Mouse (Mus musculus): ENCODE measurements at regions not wholly inside any gene's neighbourhood (a gene's known extent, or its start where the extent isn't known, plus 50 kb on each side); places are given as distances from the start of the nearest gene placed in this dataset.

DNA sequence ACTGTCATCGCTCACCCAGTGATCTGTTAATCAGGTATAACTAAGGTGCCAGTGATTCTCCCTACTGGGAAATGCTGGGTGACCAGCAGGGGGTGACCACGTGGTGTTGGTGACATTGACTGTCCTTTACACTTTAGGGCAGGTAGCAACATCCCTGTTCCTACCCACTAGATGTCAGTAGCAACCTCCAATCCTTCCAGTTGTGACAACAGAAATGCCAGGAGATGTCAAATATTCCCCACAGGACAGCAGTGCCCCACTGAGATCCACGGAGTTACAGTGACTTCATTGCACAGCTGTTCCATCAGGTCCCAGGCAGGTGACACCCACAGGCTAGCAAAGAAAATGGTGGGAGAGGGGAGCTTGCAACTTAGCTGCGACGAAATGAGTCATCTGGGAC, 176.0 kb downstream of the 1810013L24Rik start:
- no peak overlapping the region for H3K4me2 ChIP-seq
- no peak overlapping the region for H3K27ac ChIP-seq (ENCODE audit: low read depth, low read length)
- 0 out of 2 replicates have a peak, but pooled peaks cover 3% of the 10 kb centered on the region for H3K27me3 ChIP-seq (ENCODE audit: control insufficient read depth, insufficient read depth, low read length)
- ATAC-seq (replicated peaks; ENCODE audit: insufficient number of reproducible peaks, low FRiP score, low TSS enrichment), result no peak
- H3K4me1 ChIP-seq (ENCODE audit: control insufficient read depth, insufficient read depth, low read length), result no peaks in the 10 kb centered on the region
- WGBS (ENCODE audit: insufficient replicate concordance), result 30% methylated on average over 5 of the region's 5 CpGs
- H3K36me3 ChIP-seq (ENCODE audit: control insufficient read depth, insufficient read depth, low read length), result no peaks in the 10 kb centered on the region
- H3K9ac ChIP-seq (ENCODE audit: low read depth, low read length), result no peak overlapping the region
- H3K9me3 ChIP-seq (replicated peaks; ENCODE audit: control insufficient read depth, low read length), result no peaks in the 10 kb centered on the region
- no peak overlapping the region for H3K4me3 ChIP-seq (ENCODE audit: low read depth, low read length)

DNA sequence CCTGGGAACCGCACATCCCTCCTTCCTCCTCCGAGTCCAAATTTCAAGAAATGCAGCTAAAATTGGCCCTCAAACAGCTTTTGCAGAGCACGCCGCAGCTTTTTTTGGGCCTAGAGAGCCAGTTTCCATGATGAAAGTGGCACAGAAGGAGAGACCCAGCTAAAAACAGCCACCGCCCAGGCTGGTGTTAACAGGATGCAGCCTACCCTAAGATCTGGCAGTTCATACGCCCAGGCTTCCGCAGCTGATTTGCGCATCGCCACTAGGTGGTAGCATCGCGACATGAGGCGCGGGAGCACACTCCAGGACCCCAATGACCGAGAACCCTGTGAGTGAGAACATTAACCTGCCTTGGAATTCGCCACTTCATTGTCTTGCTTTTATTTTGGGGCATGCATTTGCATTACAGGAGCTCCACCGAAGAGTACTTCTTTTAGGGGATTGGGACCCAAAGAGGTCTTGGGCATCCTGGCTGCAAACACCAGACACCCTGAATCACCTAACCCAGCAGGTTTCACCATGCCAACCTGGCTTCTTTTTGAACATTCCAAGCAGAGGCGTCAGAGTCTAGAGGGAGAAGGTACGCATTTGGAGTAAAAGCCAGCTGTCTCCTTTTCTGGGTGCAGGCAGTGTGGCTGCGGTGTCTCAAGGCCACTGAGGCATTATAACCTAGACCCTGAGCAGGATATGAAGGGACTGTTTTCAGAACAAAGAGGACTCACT, 179.6 kb downstream of the 1810013L24Rik start:
- H3K9ac ChIP-seq (ENCODE audit: low read depth, low read length), result no peak overlapping the region
- H3K4me1 ChIP-seq (ENCODE audit: control insufficient read depth, insufficient read depth, low read length), result no peaks in the 10 kb centered on the region
- H3K36me3 ChIP-seq (ENCODE audit: control insufficient read depth, insufficient read depth, low read length), result no peaks in the 10 kb centered on the region
- 0 out of 2 replicates have a peak, but pooled peaks cover 3% of the 10 kb centered on the region for H3K27me3 ChIP-seq (ENCODE audit: control insufficient read depth, insufficient read depth, low read length)
- no peak overlapping the region for H3K27ac ChIP-seq (ENCODE audit: low read depth, low read length)
- H3K4me2 ChIP-seq, result no peak overlapping the region
- no peak overlapping the region for H3K4me3 ChIP-seq (ENCODE audit: low read depth, low read length)
- 17% methylated on average over 19 of the region's 19 CpGs for WGBS (ENCODE audit: insufficient replicate concordance)
- no peaks in the 10 kb centered on the region for H3K9me3 ChIP-seq (replicated peaks; ENCODE audit: control insufficient read depth, low read length)
- ATAC-seq (replicated peaks; ENCODE audit: insufficient number of reproducible peaks, low FRiP score, low TSS enrichment), result peak; percentile 59; the same call in 1 of the 2 replicates

DNA sequence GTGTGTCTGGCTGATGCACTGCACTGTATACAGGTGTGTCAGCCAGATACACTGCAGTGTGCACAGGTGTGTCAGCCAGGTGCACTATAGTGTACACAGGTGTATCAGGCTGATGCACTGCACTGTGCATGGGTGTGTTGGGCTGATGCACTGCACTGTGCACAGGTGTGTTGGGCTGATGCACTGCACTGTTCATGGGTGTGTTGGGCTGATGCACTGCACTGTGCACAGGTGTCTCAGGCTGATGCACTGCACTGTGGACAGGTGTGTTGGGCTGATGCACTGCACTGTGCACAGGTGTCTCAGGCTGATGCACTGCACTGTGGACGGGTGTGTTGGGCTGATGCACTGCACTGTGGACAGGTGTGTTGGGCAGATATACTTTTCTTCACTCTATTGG, 181.2 kb downstream of the 1810013L24Rik start:
- H3K4me1 ChIP-seq (ENCODE audit: control insufficient read depth, insufficient read depth, low read length), result no peaks in the 10 kb centered on the region
- no peak overlapping the region for H3K4me2 ChIP-seq
- H3K27ac ChIP-seq (ENCODE audit: low read depth, low read length), result no peak overlapping the region
- ATAC-seq (replicated peaks; ENCODE audit: insufficient number of reproducible peaks, low FRiP score, low TSS enrichment), result no peak
- H3K9me3 ChIP-seq (replicated peaks; ENCODE audit: control insufficient read depth, low read length), result no peaks in the 10 kb centered on the region
- H3K27me3 ChIP-seq (ENCODE audit: control insufficient read depth, insufficient read depth, low read length), result 0 out of 2 replicates have a peak, but pooled peaks cover 3% of the 10 kb centered on the region
- no peaks in the 10 kb centered on the region for H3K36me3 ChIP-seq (ENCODE audit: control insufficient read depth, insufficient read depth, low read length)
- 57% methylated on average over 1 of the region's 1 CpGs for WGBS (ENCODE audit: insufficient replicate concordance)
- H3K4me3 ChIP-seq (ENCODE audit: low read depth, low read length), result no peak overlapping the region
- H3K9ac ChIP-seq (ENCODE audit: low read depth, low read length), result no peak overlapping the region

DNA sequence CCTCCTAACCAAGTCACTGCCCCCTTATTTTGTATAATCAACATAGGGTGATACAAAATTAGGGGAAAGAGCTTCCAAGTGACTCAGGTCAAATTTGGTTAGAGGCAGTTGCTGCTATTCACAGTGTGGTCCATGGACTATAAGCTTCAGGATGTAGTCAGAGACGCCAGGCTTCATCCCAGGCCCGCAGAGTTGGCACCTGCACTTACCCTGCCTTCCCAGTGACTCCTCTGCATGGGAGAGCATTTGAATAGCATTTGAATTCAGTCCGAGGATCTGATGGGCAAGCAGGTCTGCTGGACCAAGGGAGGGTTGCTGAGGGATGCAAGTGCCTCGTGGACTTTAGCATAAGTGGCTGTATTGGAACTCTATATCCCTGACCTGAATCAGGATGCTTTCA, 181.8 kb downstream of the 1810013L24Rik start:
- no peak overlapping the region for H3K4me2 ChIP-seq
- no peaks in the 10 kb centered on the region for H3K4me1 ChIP-seq (ENCODE audit: control insufficient read depth, insufficient read depth, low read length)
- no peaks in the 10 kb centered on the region for H3K9me3 ChIP-seq (replicated peaks; ENCODE audit: control insufficient read depth, low read length)
- WGBS (ENCODE audit: insufficient replicate concordance), result 66% methylated on average over 4 of the region's 4 CpGs
- ATAC-seq (replicated peaks; ENCODE audit: insufficient number of reproducible peaks, low FRiP score, low TSS enrichment), result no peak
- H3K9ac ChIP-seq (ENCODE audit: low read depth, low read length), result no peak overlapping the region
- H3K4me3 ChIP-seq (ENCODE audit: low read depth, low read length), result no peak overlapping the region
- H3K27ac ChIP-seq (ENCODE audit: low read depth, low read length), result no peak overlapping the region
- 0 out of 2 replicates have a peak, but pooled peaks cover 3% of the 10 kb centered on the region for H3K27me3 ChIP-seq (ENCODE audit: control insufficient read depth, insufficient read depth, low read length)
- no peaks in the 10 kb centered on the region for H3K36me3 ChIP-seq (ENCODE audit: control insufficient read depth, insufficient read depth, low read length)

DNA sequence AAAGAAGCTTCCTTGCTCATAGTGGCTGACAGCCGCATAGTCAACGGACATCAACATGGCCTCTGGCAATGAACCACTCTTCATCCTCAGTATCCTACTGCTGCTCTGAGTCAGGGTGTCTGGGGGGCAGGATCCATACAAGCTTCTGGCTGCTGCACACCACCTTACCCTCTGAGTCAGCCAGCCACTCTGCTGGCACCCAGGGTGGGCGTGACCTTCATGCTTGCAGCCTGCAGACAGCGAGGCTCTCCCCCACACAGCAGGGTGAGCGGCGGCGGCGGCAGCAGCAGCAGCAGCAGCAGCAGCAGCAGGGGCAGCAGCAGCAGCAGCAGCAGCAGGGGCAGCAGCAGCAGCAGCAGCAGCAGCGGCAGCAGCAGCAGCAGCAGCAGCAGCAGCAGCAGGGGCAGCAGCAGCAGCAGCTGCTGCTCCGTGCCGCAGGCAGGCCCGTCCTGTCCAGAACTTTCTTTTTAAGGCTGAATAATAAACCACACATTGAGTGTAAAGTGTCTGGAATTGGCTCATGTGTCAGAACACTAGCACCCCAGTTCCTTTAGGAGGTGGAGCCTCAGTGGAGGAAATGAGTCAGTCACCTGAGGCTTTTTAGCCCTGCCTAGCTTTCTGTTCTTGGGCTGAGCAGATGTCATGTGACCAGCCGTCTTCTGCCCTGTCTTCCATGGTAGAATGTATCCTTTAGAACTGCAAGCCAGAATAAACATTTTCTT, 186.3 kb downstream of the 1810013L24Rik start:
- Histone ChIP-seq H3K4me1 (ENCODE audit: control insufficient read depth, insufficient read depth, low read length) (no peaks in the 10 kb centered on the region), H3K9ac (ENCODE audit: low read depth, low read length) (no peak overlapping the region), H3K27ac (ENCODE audit: low read depth, low read length) (no peak overlapping the region), H3K9me3 (replicated peaks; ENCODE audit: control insufficient read depth, low read length) (no peaks in the 10 kb centered on the region), H3K27me3 (ENCODE audit: control insufficient read depth, insufficient read depth, low read length) (no peaks in the 10 kb centered on the region), H3K4me3 (ENCODE audit: low read depth, low read length) (no peak overlapping the region), H3K4me2 (peak overlapping the region; percentile 12), H3K36me3 (ENCODE audit: control insufficient read depth, insufficient read depth, low read length) (no peaks in the 10 kb centered on the region)
- 65% methylated on average over 13 of the region's 13 CpGs for WGBS (ENCODE audit: insufficient replicate concordance)
- ATAC-seq (replicated peaks; ENCODE audit: insufficient number of reproducible peaks, low FRiP score, low TSS enrichment), result no peak

DNA sequence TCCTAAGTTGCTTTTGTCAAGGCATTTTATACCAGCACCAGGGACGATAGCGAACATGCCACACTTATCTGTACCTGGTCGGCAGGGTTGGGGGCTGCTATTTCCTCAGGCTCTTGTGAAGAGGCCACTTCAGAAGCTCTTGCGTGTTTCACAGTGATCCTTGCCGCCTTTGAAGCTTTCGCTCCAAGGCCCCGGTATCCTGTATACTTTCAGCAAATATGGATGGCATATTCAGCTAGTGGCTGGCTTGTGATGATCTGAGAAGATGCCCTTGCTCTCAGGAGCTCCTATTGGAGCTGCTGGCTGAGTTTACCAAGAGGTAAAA, 186.8 kb downstream of the 1810013L24Rik start:
- Histone ChIP-seq H3K27ac (ENCODE audit: low read depth, low read length) (no peak overlapping the region), H3K4me3 (ENCODE audit: low read depth, low read length) (no peak overlapping the region), H3K27me3 (ENCODE audit: control insufficient read depth, insufficient read depth, low read length) (no peaks in the 10 kb centered on the region), H3K36me3 (ENCODE audit: control insufficient read depth, insufficient read depth, low read length) (no peaks in the 10 kb centered on the region), H3K9ac (ENCODE audit: low read depth, low read length) (no peak overlapping the region), H3K4me2 (no peak overlapping the region), H3K9me3 (replicated peaks; ENCODE audit: control insufficient read depth, low read length) (no peaks in the 10 kb centered on the region), H3K4me1 (ENCODE audit: control insufficient read depth, insufficient read depth, low read length) (no peaks in the 10 kb centered on the region)
- 48% methylated on average over 7 of the region's 7 CpGs for WGBS (ENCODE audit: insufficient replicate concordance)
- no peak for ATAC-seq (replicated peaks; ENCODE audit: insufficient number of reproducible peaks, low FRiP score, low TSS enrichment)

DNA sequence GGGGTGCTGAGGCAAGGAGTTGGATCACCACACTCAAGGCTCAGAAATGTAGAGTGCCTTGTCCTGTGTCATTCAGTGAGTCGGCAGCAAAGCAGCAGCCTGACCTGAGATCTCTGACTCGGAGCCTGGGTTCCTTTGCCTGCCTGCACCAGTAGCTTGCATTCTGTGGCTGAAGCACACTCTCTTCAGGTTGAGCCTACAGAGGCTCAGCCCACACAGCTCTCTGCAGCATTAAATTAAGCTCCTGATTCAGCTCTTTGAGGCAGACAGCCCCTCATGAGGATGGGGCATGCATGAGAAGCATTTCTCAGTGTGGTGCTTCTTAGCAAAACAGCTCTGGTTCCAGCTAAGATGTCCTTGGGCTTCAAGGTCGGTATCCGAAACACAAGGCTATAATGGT, 200.8 kb downstream of the 1810013L24Rik start:
- Histone ChIP-seq H3K4me2 (no peak overlapping the region), H3K4me1 (ENCODE audit: control insufficient read depth, insufficient read depth, low read length) (no peaks in the 10 kb centered on the region), H3K9ac (ENCODE audit: low read depth, low read length) (no peak overlapping the region), H3K4me3 (ENCODE audit: low read depth, low read length) (no peak overlapping the region), H3K9me3 (replicated peaks; ENCODE audit: control insufficient read depth, low read length) (no peaks in the 10 kb centered on the region), H3K27me3 (ENCODE audit: control insufficient read depth, insufficient read depth, low read length) (no peaks in the 10 kb centered on the region), H3K36me3 (ENCODE audit: control insufficient read depth, insufficient read depth, low read length) (no peaks in the 10 kb centered on the region), H3K27ac (ENCODE audit: low read depth, low read length) (no peak overlapping the region)
- no peak for ATAC-seq (replicated peaks; ENCODE audit: insufficient number of reproducible peaks, low FRiP score, low TSS enrichment)
- 73% methylated on average over 4 of the region's 4 CpGs for WGBS (ENCODE audit: insufficient replicate concordance)

DNA sequence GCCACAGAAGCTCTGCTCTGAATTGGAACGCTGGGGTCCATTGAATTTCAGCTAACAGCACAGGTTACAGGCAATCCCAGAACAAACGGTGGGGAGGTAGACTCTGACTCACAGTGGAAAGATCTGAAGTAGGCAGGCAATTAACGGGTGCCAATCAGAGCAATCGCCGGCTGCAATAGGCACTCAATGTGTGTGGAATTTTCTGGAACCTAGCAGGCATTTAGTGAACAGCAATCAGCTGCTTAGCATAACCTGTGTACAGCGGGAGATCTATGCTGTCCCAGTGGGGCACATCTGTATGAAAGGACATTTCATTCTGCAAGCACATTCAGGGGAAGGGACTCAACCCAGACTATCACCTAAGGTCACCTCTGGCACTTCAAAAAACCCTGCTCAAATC, 213.4 kb downstream of the 1810013L24Rik start:
- 74% methylated on average over 6 of the region's 6 CpGs for WGBS (ENCODE audit: insufficient replicate concordance)
- Histone ChIP-seq H3K27ac (ENCODE audit: low read depth, low read length) (no peak overlapping the region), H3K4me2 (no peak overlapping the region), H3K4me3 (ENCODE audit: low read depth, low read length) (no peak overlapping the region), H3K9me3 (replicated peaks; ENCODE audit: control insufficient read depth, low read length) (no peaks in the 10 kb centered on the region), H3K4me1 (ENCODE audit: control insufficient read depth, insufficient read depth, low read length) (no peaks in the 10 kb centered on the region), H3K27me3 (ENCODE audit: control insufficient read depth, insufficient read depth, low read length) (no peaks in the 10 kb centered on the region), H3K36me3 (ENCODE audit: control insufficient read depth, insufficient read depth, low read length) (no peaks in the 10 kb centered on the region), H3K9ac (ENCODE audit: low read depth, low read length) (no peak overlapping the region)
- no peak for ATAC-seq (replicated peaks; ENCODE audit: insufficient number of reproducible peaks, low FRiP score, low TSS enrichment)

DNA sequence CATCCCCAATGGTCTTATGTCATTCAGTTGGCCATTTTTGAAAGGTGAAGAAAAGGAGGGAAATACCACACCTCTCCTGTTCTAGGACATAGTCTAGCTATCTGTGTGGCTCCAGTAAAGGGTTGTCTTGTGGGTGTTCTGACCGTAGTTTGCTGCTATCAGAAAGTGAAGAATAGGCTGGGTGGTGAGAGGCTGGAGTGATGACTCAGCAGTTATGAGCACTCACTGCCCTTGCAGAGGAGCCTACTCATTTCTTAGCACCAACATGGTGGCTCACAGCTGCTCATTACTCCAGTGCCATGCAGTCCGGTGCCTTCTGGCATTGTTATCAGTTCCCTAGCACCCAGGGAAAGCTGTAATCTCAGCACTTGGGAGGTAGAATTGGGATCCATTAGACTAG, 217.0 kb downstream of the 1810013L24Rik start:
- Histone ChIP-seq H3K27me3 (ENCODE audit: control insufficient read depth, insufficient read depth, low read length) (no peaks in the 10 kb centered on the region), H3K27ac (ENCODE audit: low read depth, low read length) (no peak overlapping the region), H3K36me3 (ENCODE audit: control insufficient read depth, insufficient read depth, low read length) (no peaks in the 10 kb centered on the region), H3K4me2 (no peak overlapping the region), H3K4me1 (ENCODE audit: control insufficient read depth, insufficient read depth, low read length) (no peaks in the 10 kb centered on the region), H3K9me3 (replicated peaks; ENCODE audit: control insufficient read depth, low read length) (peaks cover 2% of the 10 kb centered on the region; the same call in 1 of the 2 replicates), H3K9ac (ENCODE audit: low read depth, low read length) (no peak overlapping the region), H3K4me3 (ENCODE audit: low read depth, low read length) (no peak overlapping the region)
- WGBS (ENCODE audit: insufficient replicate concordance), result 45% methylated on average over 2 of the region's 2 CpGs
- ATAC-seq (replicated peaks; ENCODE audit: insufficient number of reproducible peaks, low FRiP score, low TSS enrichment), result peak; percentile 81

Data from heart, embryonic 11.5 days (tissue).